Mouse (Mus musculus) erythroblast, embryonic 14.5 days (primary cell): ENCODE data around the gene Apol8.

Experiments used
- GATA1 ChIP-seq: IDR thresholded peaks from 2 replicates; pipeline ENCODE4 v1.6.1; 2012; ENCODE audit warnings: low read length, inconsistent platforms, mixed read lengths
- TAL1 ChIP-seq: IDR thresholded peaks from 3 replicates; pipeline ENCODE4 v1.6.1; 2012; ENCODE audit warnings: low read length, inconsistent platforms, mixed read lengths

GRCm38 (mm10) chr15:77788356-77788755 is 31.6 kb upstream of the Apol8 start:
- TF ChIP-seq GATA1, result no peak
- no peak for TF ChIP-seq TAL1
